Mouse (Mus musculus) megakaryocyte, embryonic 14.5 days (primary cell): ENCODE measurements around the gene Gm38431. TPM values are rescaled to one million over a fixed set of nuclear protein-coding genes. Genes with fewer than 3 reads are reported as not detected.
A peak's percentile ranks its signal among the peaks of the same experiment; 100 is the strongest.

ENCODE experiments used
- H3K27me3 ChIP-seq: replicated peaks from 2 replicates; pipeline ENCODE3; 2012; ENCODE audit warnings: inconsistent platforms
- H3K36me3 ChIP-seq: replicated peaks from 2 replicates; pipeline ENCODE3; 2012; ENCODE audit warnings: low read length, inconsistent platforms, mixed read lengths
- H3K4me1 ChIP-seq: 2 replicates; pipeline ENCODE4 v1.6.1; 2012; ENCODE audit warnings: inconsistent platforms
- H3K4me3 ChIP-seq: replicated peaks from 2 replicates; pipeline ENCODE3; 2012; ENCODE audit warnings: moderate library complexity, mild to moderate bottlenecking, inconsistent platforms
- H3K9me3 ChIP-seq: 2 replicates; pipeline ENCODE4 v1.6.1; 2012; ENCODE audit warnings: inconsistent platforms
- FLI1 ChIP-seq: IDR thresholded peaks from 2 replicates; pipeline ENCODE4 v1.6.1; 2012; ENCODE audit warnings: low read length, inconsistent platforms, mixed read lengths
- GATA1 ChIP-seq: IDR thresholded peaks from 3 replicates; pipeline ENCODE4 v1.6.1; 2012; ENCODE audit warnings: mixed read lengths, low read length, inconsistent platforms, borderline replicate concordance
- polyA plus RNA-seq: library from polyadenylated mRNA; stranded (reverse); fragments of >175 nt; gene quantifications from 2 replicates; pipeline ENCODE4 v1.2.3, GENCODE M21; 2012; ENCODE audit warnings: low replicate concordance; ENCODE audit not compliant: insufficient read depth

Gene Gm38431
- polyA plus RNA-seq, 1 experiment: 128 TPM

GRCm38 (mm10) chr9:21043563-21043962 lies 48.2 kb downstream of the Gm38431 start:
- no peak for TF ChIP-seq FLI1
- TF ChIP-seq GATA1: no peak
- no peaks in the 10 kb centered on the region for H3K36me3 ChIP-seq
- H3K4me1 ChIP-seq: peaks cover 24% of the 10 kb centered on the region
- peaks cover 39% of the 10 kb centered on the region for H3K27me3 ChIP-seq
- peaks cover 11% of the 10 kb centered on the region for H3K9me3 ChIP-seq
- H3K4me3 ChIP-seq: no peak overlapping the region

- H3K4me1 ChIP-seq: peaks cover 43% of the 10 kb centered on the region
- TF ChIP-seq FLI1 (no peak), GATA1 (no peak)
Observed at GRCm38 (mm10) chr9:21041308-21041707, 50.5 kb downstream of the Gm38431 start.

GRCm38 (mm10) chr9:21039779-21040178 lies 52.0 kb downstream of the Gm38431 start:
- Histone ChIP-seq H3K9me3 (peaks cover 23% of the 10 kb centered on the region), H3K4me1 (peaks cover 59% of the 10 kb centered on the region), H3K27me3 (peaks cover 57% of the 10 kb centered on the region), H3K4me3 (no peak overlapping the region), H3K36me3 (no peaks in the 10 kb centered on the region)
- TF ChIP-seq FLI1 (no peak), GATA1 (no peak)

More at GRCm38 (mm10) chr9:21041308-21041707, 50.5 kb downstream of the Gm38431 start:
- no peak overlapping the region for H3K4me3 ChIP-seq
- peaks cover 51% of the 10 kb centered on the region for H3K27me3 ChIP-seq
- peaks cover 23% of the 10 kb centered on the region for H3K9me3 ChIP-seq
- no peaks in the 10 kb centered on the region for H3K36me3 ChIP-seq

- peaks cover 78% of the 10 kb centered on the region for H3K27me3 ChIP-seq
- peaks cover 23% of the 10 kb centered on the region for H3K9me3 ChIP-seq
- TF ChIP-seq GATA1 (no peak), FLI1 (no peak)
- H3K36me3 ChIP-seq: no peaks in the 10 kb centered on the region
- H3K4me1 ChIP-seq: peaks cover 74% of the 10 kb centered on the region
- peak overlapping the region; percentile 85 for H3K4me3 ChIP-seq
Observed at GRCm38 (mm10) chr9:21037481-21037891, 54.3 kb downstream of the Gm38431 start.

- Histone ChIP-seq H3K4me3 (peak overlapping the region; percentile 85), H3K4me1 (peaks cover 80% of the 10 kb centered on the region), H3K9me3 (peaks cover 23% of the 10 kb centered on the region), H3K27me3 (peaks cover 85% of the 10 kb centered on the region), H3K36me3 (no peaks in the 10 kb centered on the region)
- TF ChIP-seq FLI1 (no peak), GATA1 (no peak)
Observed at GRCm38 (mm10) chr9:21036666-21037065, 55.1 kb downstream of the Gm38431 start.

GRCm38 (mm10) chr9:21036161-21036560 lies 55.6 kb downstream of the Gm38431 start:
- H3K4me3 ChIP-seq: peak overlapping the region; percentile 85
- H3K27me3 ChIP-seq: peaks cover 85% of the 10 kb centered on the region
- H3K9me3 ChIP-seq: peaks cover 23% of the 10 kb centered on the region
- no peaks in the 10 kb centered on the region for H3K36me3 ChIP-seq
- peaks cover 80% of the 10 kb centered on the region for H3K4me1 ChIP-seq
- TF ChIP-seq GATA1 (no peak), FLI1 (no peak)

- H3K27me3 ChIP-seq: peaks cover 85% of the 10 kb centered on the region
- H3K4me1 ChIP-seq: peaks cover 80% of the 10 kb centered on the region
- TF ChIP-seq FLI1 (no peak), GATA1 (no peak)
- no peaks in the 10 kb centered on the region for H3K36me3 ChIP-seq
- H3K4me3 ChIP-seq: peak overlapping the region; percentile 85
- peaks cover 23% of the 10 kb centered on the region for H3K9me3 ChIP-seq
Observed at GRCm38 (mm10) chr9:21035586-21035985, 56.2 kb downstream of the Gm38431 start.

GRCm38 (mm10) chr9:21034481-21035085 lies 57.2 kb downstream of the Gm38431 start:
- peaks cover 77% of the 10 kb centered on the region for H3K27me3 ChIP-seq
- H3K4me1 ChIP-seq: peaks cover 85% of the 10 kb centered on the region
- peaks cover 21% of the 10 kb centered on the region for H3K9me3 ChIP-seq
- peak overlapping the region; percentile 85 for H3K4me3 ChIP-seq
- no peak for TF ChIP-seq FLI1
- no peak for TF ChIP-seq GATA1
- no peaks in the 10 kb centered on the region for H3K36me3 ChIP-seq

- Histone ChIP-seq H3K36me3 (peaks cover 1% of the 10 kb centered on the region), H3K4me3 (peak overlapping the region; percentile 94), H3K9me3 (peaks cover 10% of the 10 kb centered on the region; the same call in 1 of the 2 replicates), H3K27me3 (peaks cover 66% of the 10 kb centered on the region), H3K4me1 (peaks cover 96% of the 10 kb centered on the region)
- TF ChIP-seq GATA1: no peak
- no peak for TF ChIP-seq FLI1
Observed at GRCm38 (mm10) chr9:21033136-21033535, 58.7 kb downstream of the Gm38431 start.

GRCm38 (mm10) chr9:21032491-21032890 lies 59.3 kb downstream of the Gm38431 start:
- peaks cover 62% of the 10 kb centered on the region for H3K27me3 ChIP-seq
- TF ChIP-seq GATA1: no peak
- TF ChIP-seq FLI1: no peak
- peaks cover 6% of the 10 kb centered on the region for H3K36me3 ChIP-seq
- H3K9me3 ChIP-seq: peaks cover 6% of the 10 kb centered on the region; the same call in 1 of the 2 replicates
- H3K4me1 ChIP-seq: peaks cover 98% of the 10 kb centered on the region
- H3K4me3 ChIP-seq: peak overlapping the region; percentile 94

GRCm38 (mm10) chr9:21031896-21032351 lies 59.9 kb downstream of the Gm38431 start, which contains the start of gene Icam5:
Gene Icam5 (plus strand): TSS chr9:21032073.
- peaks cover 62% of the 10 kb centered on the region for H3K27me3 ChIP-seq
- peak within 1 kb of the TSS; percentile 94 for H3K4me3 ChIP-seq
- TF ChIP-seq FLI1 (no peak), GATA1 (no peak)
- peaks cover 98% of the 10 kb centered on the region for H3K4me1 ChIP-seq
- peaks cover 4% of the 10 kb centered on the region; the same call in 1 of the 2 replicates for H3K9me3 ChIP-seq
- peaks cover 11% of the 10 kb centered on the region for H3K36me3 ChIP-seq
